Mouse (Mus musculus) neural tube, embryonic 14.5 days (tissue): ENCODE measurements around the gene Rsad2. TPM values are rescaled to one million over a fixed set of nuclear protein-coding genes. Genes with fewer than 3 reads are reported as not detected.
"Not testable (repeated sequence)": the region's sequence is repeated elsewhere in the genome, so short reads cannot be mapped to it uniquely, and the experiment has no call there.

Experiments
- ATAC-seq: fragments of 200-750 bp; cut with Nextera tagmentation; 2 replicates; pipeline ENCODE4 v1.8.0; 2017; ENCODE audit warnings: low read depth, mild to moderate bottlenecking, moderate TSS enrichment, moderate library complexity
- H3K27ac ChIP-seq: fragments of 300-500 bp; sonication (generic); 2 replicates; pipeline ENCODE4 v1.5.1; 2014; ENCODE audit warnings: low read depth, mild to moderate bottlenecking, control low read depth, low read length, moderate library complexity, mixed read lengths
- H3K27me3 ChIP-seq: fragments of 300-500 bp; sonication (generic); 2 replicates; pipeline ENCODE4 v1.6.1; 2014; ENCODE audit warnings: low read length; ENCODE audit not compliant: control insufficient read depth, insufficient read depth
- H3K36me3 ChIP-seq: fragments of 300-500 bp; sonication (generic); 2 replicates; pipeline ENCODE4 v1.6.1; 2014; ENCODE audit warnings: low read length, mixed read lengths; ENCODE audit not compliant: control insufficient read depth, insufficient read depth
- H3K4me1 ChIP-seq: fragments of 300-500 bp; sonication (generic); 2 replicates; pipeline ENCODE4 v1.6.1; 2014; ENCODE audit warnings: low read length; ENCODE audit not compliant: control insufficient read depth, insufficient read depth
- H3K4me2 ChIP-seq: fragments of 300-500 bp; sonication (generic); 2 replicates; pipeline ENCODE4 v1.6.1; 2014; ENCODE audit warnings: mild to moderate bottlenecking, low read depth, low read length, control low read depth
- H3K4me3 ChIP-seq: fragments of 300-500 bp; sonication (generic); 2 replicates; pipeline ENCODE4 v1.5.1; 2014; ENCODE audit warnings: low read depth, low read length, control low read depth, mixed read lengths
- H3K9ac ChIP-seq: fragments of 300-500 bp; sonication (generic); replicated peaks from 2 replicates; pipeline ENCODE4 v1.6.1; 2014; ENCODE audit warnings: low read depth, mild to moderate bottlenecking, control low read depth, low read length, mixed read lengths
- H3K9me3 ChIP-seq: fragments of 300-500 bp; sonication (generic); 2 replicates; pipeline ENCODE4 v1.6.1; 2016; ENCODE audit warnings: low read length; ENCODE audit not compliant: control insufficient read depth
- WGBS: fragments of 180-500 bp; shearing (Covaris S2); extraction: QIAGEN DNeasy Blood & Tissue Kit; methylation state at CpG from one replicate; pipeline ENCODE4 v1.1.7; 2014; 5-methylcytosine and 5-hydroxymethylcytosine counted together
- polyA plus RNA-seq: library from polyadenylated mRNA; unstranded; fragments of >200 nt; fragmentation: Nextera tagmentation; extraction: Ambion mirVana; gene quantifications from 2 replicates; pipeline ENCODE4 v1.2.1, GENCODE M21; 2014

Rsad2 gene
- 0.21 and 0.48 TPM in 2 replicates for polyA plus RNA-seq

DNA sequence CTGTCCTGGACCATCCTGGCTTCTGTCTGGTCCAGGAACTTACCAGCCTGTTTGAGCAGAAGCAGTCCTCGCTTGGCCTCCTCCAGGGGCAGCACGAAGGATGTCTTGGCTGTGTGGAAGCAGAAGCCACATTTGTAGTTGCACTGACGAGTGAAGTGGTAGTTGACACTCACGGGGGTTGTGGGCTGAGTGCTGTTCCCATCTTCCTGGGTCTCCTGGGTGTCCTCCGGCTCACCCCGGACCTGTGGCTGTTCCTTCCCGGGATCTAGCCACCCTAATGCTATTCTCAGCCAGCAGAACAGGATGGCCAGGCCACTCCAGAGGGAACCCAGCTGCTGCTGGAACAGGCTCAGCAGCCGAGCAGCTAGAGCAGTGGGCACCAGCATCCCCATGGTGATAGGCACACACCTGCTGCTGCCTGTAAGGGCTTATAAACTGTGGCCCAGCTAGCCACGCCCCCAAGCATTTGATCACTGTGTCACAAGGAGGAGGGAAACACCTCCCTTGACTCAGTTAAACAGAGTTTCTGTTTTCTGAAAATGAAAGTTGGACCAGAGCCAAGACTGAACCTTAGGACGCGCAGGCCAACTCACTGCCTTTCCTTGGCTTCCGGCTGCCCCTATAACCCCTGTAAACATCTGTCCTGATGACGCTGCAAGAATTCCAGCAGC, at the start of gene Rsad2:
Gene Rsad2, minus strand, starts transcription at position 425 of the 671 bp plus-strand sequence.
- H3K4me2 ChIP-seq: peak within 1 kb of the TSS; percentile 20; the same call in 1 of the 2 replicates
- WGBS: 40% methylated on average over 13 of the region's 13 CpGs
- peak; percentile 80; the same call in 1 of the 2 replicates for ATAC-seq

GRCm38 (mm10) chr12:26501042-26501441, 44.8 kb upstream of the Rsad2 start:
- H3K4me2 ChIP-seq: no peak overlapping the region
- no peaks in the 10 kb centered on the region for H3K36me3 ChIP-seq
- no peak for ATAC-seq
- no peaks in the 10 kb centered on the region for H3K9me3 ChIP-seq
- 81% methylated on average over 3 of the region's 3 CpGs for WGBS
- H3K9ac ChIP-seq: no peak overlapping the region
- no peaks in the 10 kb centered on the region for H3K27me3 ChIP-seq
- H3K27ac ChIP-seq: no peak overlapping the region
- no peak overlapping the region for H3K4me3 ChIP-seq
- no peaks in the 10 kb centered on the region for H3K4me1 ChIP-seq

More for the DNA sequence above, at the start of gene Rsad2:
- Histone ChIP-seq H3K4me3 (no peak within 1 kb of the TSS), H3K27me3 (no peaks in the 10 kb centered on the region), H3K4me1 (no peaks in the 10 kb centered on the region), H3K27ac (no peak within 1 kb of the TSS), H3K9me3 (no peaks in the 10 kb centered on the region), H3K36me3 (no peaks in the 10 kb centered on the region), H3K9ac (no peak within 1 kb of the TSS)

- no peaks in the 10 kb centered on the region for H3K27me3 ChIP-seq
- no peak overlapping the region for H3K9ac ChIP-seq
- no peaks in the 10 kb centered on the region for H3K9me3 ChIP-seq
- no peak for ATAC-seq
- H3K4me1 ChIP-seq: peaks cover 9% of the 10 kb centered on the region; the same call in 1 of the 2 replicates
- H3K4me3 ChIP-seq: no peak overlapping the region
- no peaks in the 10 kb centered on the region for H3K36me3 ChIP-seq
- 37% methylated on average over 1 of the region's 1 CpGs for WGBS
- no peak overlapping the region for H3K4me2 ChIP-seq
- H3K27ac ChIP-seq: no peak overlapping the region
These were observed 33.7 kb upstream of the Rsad2 start for GRCm38 (mm10) chr12:26489942-26490341.

DNA sequence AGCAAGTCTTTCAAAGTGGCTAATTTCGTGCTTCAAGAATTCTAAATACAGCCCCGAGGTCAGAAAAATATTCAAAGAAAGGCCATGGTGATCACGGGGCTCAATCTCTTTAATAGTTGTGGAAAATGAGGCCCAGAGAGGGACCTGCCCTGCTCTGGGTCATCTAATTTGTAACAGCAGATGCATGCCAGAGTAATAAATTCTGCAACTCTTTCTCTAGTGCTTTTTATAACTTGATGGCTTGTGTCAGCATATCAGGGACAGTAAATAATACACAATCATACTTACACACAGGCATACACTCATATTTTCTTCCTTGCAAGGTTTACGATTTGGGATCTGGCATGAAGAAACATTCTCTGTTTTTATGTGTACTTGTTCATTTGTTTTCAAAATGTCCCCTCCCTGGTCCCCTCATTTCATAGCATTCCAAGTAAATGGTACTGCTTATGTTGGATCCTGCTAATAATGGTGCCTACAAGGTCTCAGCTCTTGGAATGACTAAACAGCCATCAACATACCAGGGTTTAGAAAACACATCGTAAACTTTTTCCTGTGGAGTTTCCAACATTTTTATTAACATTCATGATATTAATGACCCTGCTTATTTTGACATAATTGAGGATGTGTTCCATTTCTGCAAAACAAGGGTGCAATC, 32.5 kb upstream of the Rsad2 start:
- 0 out of 2 replicates have a peak overlapping the region, but pooled peaks have one; percentile 1 for H3K4me2 ChIP-seq

DNA sequence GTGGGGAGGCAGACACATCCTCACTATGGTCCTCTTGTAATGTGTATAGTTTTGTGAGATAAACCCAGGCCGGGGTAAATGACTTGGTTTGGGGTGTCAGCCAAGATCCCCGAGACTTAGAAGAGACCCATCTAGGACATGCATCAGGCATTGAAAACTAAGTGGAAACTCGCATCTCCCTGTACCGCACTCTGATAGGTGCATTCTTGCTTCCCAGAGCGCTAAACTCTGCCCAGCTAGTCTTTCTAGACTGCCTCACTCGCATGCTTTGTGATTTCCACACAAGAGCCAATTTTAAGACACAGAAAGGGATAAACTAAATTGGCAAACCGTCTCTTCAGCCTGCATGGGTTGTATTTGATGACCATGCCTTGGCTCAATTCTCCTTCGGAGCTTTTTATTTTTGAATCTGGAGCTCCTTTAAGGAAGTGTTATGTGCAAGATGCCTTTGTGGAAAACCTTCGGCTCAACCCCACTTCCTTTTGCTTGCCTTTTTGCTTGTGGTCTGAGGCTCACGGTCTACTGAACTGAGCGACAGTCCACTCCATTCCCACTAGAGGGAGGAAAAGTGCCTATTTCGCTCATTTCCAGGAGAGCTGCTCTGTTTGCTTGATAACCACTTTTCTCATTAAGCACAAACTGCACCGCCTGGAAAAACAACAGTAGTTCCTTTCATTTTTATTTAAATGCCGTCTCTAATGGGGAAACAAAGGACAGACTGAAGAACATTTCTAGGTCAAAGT, 31.8 kb upstream of the Rsad2 start:
- Histone ChIP-seq H3K36me3 (no peaks in the 10 kb centered on the region), H3K9ac (no peak overlapping the region), H3K27me3 (no peaks in the 10 kb centered on the region), H3K27ac (no peak overlapping the region), H3K4me1 (peaks cover 9% of the 10 kb centered on the region; the same call in 1 of the 2 replicates), H3K4me3 (no peak overlapping the region), H3K4me2 (0 out of 2 replicates have a peak overlapping the region, but pooled peaks have one; percentile 1), H3K9me3 (no peaks in the 10 kb centered on the region)
- 40% methylated on average over 14 of the region's 14 CpGs for WGBS
- ATAC-seq: peak; percentile 58; the same call in 1 of the 2 replicates

More for the DNA sequence above, 32.5 kb upstream of the Rsad2 start:
- ATAC-seq: no peak
- Histone ChIP-seq H3K9me3 (no peaks in the 10 kb centered on the region), H3K4me1 (peaks cover 9% of the 10 kb centered on the region; the same call in 1 of the 2 replicates), H3K4me3 (no peak overlapping the region), H3K9ac (no peak overlapping the region), H3K27me3 (no peaks in the 10 kb centered on the region), H3K27ac (no peak overlapping the region), H3K36me3 (no peaks in the 10 kb centered on the region)
- WGBS: 28% methylated on average over 5 of the region's 5 CpGs

- not testable (repeated sequence) for H3K4me3 ChIP-seq, H3K4me1 ChIP-seq, H3K27me3 ChIP-seq, H3K36me3 ChIP-seq, H3K27ac ChIP-seq, H3K9me3 ChIP-seq, H3K4me2 ChIP-seq, ATAC-seq, H3K9ac ChIP-seq
- WGBS: 94% methylated on average over 12 of the region's 12 CpGs
These were observed 29.7 kb upstream of the Rsad2 start for GRCm38 (mm10) chr12:26485738-26486580.

DNA sequence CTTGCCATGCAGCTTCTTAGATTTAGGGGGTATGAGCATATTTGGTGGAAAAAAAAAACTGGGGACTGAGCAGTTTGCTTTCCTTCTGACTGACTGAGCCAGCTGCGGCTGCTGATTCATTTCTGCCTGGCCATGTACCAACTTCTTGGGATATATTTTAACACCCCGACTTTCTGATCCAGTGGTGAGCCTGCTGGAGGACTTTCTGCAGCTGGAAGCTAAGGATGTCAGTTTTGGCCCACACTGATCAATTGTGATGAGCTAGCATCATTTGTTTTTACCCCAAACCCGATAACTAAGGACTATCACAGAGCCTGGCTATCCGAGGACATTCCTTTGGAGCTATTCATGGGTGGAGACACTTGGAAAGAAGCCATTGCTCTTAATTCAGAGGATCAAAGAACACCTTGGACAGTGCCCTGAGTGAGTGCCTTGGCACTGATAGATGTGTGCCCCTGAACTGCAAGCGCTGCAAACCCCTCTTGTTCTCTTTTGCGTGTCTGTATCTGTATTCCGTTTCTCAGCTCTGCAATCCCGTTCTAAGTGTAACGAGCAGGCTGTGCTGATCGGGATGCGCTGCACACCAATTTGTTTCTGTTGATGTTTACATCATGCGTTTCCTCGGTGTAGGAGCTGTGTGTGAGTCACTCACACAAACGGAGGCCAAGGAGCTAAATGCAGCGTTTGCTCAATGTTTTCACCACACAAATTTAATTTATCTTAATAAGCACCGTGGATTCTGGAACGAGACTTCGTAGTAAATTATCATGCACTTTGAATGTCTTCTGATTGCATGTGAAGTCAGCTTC, 22.1 kb upstream of the Rsad2 start:
- ATAC-seq: no peak
- H3K36me3 ChIP-seq: no peaks in the 10 kb centered on the region
- no peaks in the 10 kb centered on the region for H3K27me3 ChIP-seq
- H3K9me3 ChIP-seq: no peaks in the 10 kb centered on the region
- no peak overlapping the region for H3K27ac ChIP-seq
- H3K4me2 ChIP-seq: no peak overlapping the region
- WGBS: 84% methylated on average over 18 of the region's 18 CpGs
- no peaks in the 10 kb centered on the region for H3K4me1 ChIP-seq
- no peak overlapping the region for H3K9ac ChIP-seq
- H3K4me3 ChIP-seq: no peak overlapping the region

GRCm38 (mm10) chr12:26477198-26477597, 20.9 kb upstream of the Rsad2 start:
- Histone ChIP-seq H3K27ac (no peak overlapping the region), H3K4me2 (no peak overlapping the region), H3K4me3 (no peak overlapping the region), H3K4me1 (no peaks in the 10 kb centered on the region), H3K36me3 (no peaks in the 10 kb centered on the region), H3K9me3 (no peaks in the 10 kb centered on the region), H3K27me3 (no peaks in the 10 kb centered on the region), H3K9ac (no peak overlapping the region)
- no peak for ATAC-seq
- WGBS: 82% methylated on average over 5 of the region's 5 CpGs
